Mouse (Mus musculus): ENCODE data around the gene Aqp5. TPM values are rescaled to one million over a fixed set of nuclear protein-coding genes. Genes with fewer than 3 reads are reported as not detected.
A peak's percentile ranks its signal among the peaks of the same experiment; 100 is the strongest.

Gene Aqp5
- polyA plus RNA-seq (2015; fragmentation: Nextera tagmentation; extraction: Ambion mirVana) = 0.72 and 1.9 TPM in 2 replicates

GRCm38 (mm10) chr15:99590429-99591084 is at the start of gene Aqp5:
Aqp5 (plus strand) TSS chr15:99590782.
- no peaks in the 10 kb centered on the region for H3K9me3 ChIP-seq (ENCODE audit: control insufficient read depth, low read length)
- peak; percentile 49 for DNase-seq (ENCODE audit: low spot score)
- H3K9ac ChIP-seq (ENCODE audit: low read length) = no peak within 1 kb of the TSS
- no peaks in the 10 kb centered on the region for H3K36me3 ChIP-seq (ENCODE audit: control insufficient read depth, insufficient read depth, low read length)
- H3K4me2 ChIP-seq (replicated peaks; ENCODE audit: low read depth) = peak within 1 kb of the TSS; percentile 52
- no peaks in the 10 kb centered on the region for H3K4me1 ChIP-seq (replicated peaks; ENCODE audit: control insufficient read depth, insufficient read depth)
- WGBS = 2% methylated on average over 47 of the region's 83 CpGs
- H3K27me3 ChIP-seq (ENCODE audit: control insufficient read depth, insufficient read depth, low read length) = peaks cover 34% of the 10 kb centered on the region
- TF ChIP-seq EP300 (optimal IDR thresholded peaks at IDR 0.05) = no peak
- no peak for TF ChIP-seq CTCF (IDR thresholded peaks at IDR 0.05; ENCODE audit: low read depth)
- peak; percentile 62; the same call in 1 of the 2 replicates for ATAC-seq (ENCODE audit: low FRiP score, low TSS enrichment)
- no peak within 1 kb of the TSS for H3K27ac ChIP-seq (replicated peaks)
- peak within 1 kb of the TSS; percentile 35 for H3K4me3 ChIP-seq (ENCODE audit: low read depth, low read length)

GRCm38 (mm10) chr15:99544047-99544446 is 46.5 kb upstream of the Aqp5 start:
- Histone ChIP-seq H3K27ac (replicated peaks) (no peak overlapping the region), H3K9me3 (ENCODE audit: control insufficient read depth, low read length) (no peaks in the 10 kb centered on the region), H3K4me2 (replicated peaks; ENCODE audit: low read depth) (no peak overlapping the region), H3K4me1 (replicated peaks; ENCODE audit: control insufficient read depth, insufficient read depth) (no peaks in the 10 kb centered on the region), H3K9ac (ENCODE audit: low read length) (no peak overlapping the region), H3K27me3 (ENCODE audit: control insufficient read depth, insufficient read depth, low read length) (no peaks in the 10 kb centered on the region), H3K4me3 (ENCODE audit: low read depth, low read length) (no peak overlapping the region), H3K36me3 (ENCODE audit: control insufficient read depth, insufficient read depth, low read length) (no peaks in the 10 kb centered on the region)
- no peak for TF ChIP-seq EP300 (optimal IDR thresholded peaks at IDR 0.05)
- TF ChIP-seq CTCF (IDR thresholded peaks at IDR 0.05; ENCODE audit: low read depth) = no peak
- ATAC-seq (ENCODE audit: low FRiP score, low TSS enrichment) (peak; percentile 68), DNase-seq (ENCODE audit: low spot score) (no peak)
- WGBS = 46% methylated on average over 7 of the region's 7 CpGs

- 65% methylated on average over 11 of the region's 11 CpGs for WGBS
- Histone ChIP-seq H3K9me3 (ENCODE audit: control insufficient read depth, low read length) (no peaks in the 10 kb centered on the region), H3K4me2 (replicated peaks; ENCODE audit: low read depth) (no peak overlapping the region), H3K36me3 (ENCODE audit: control insufficient read depth, insufficient read depth, low read length) (no peaks in the 10 kb centered on the region), H3K9ac (ENCODE audit: low read length) (no peak overlapping the region), H3K4me1 (replicated peaks; ENCODE audit: control insufficient read depth, insufficient read depth) (no peaks in the 10 kb centered on the region), H3K27ac (replicated peaks) (no peak overlapping the region), H3K27me3 (ENCODE audit: control insufficient read depth, insufficient read depth, low read length) (no peaks in the 10 kb centered on the region), H3K4me3 (ENCODE audit: low read depth, low read length) (no peak overlapping the region)
- no peak for TF ChIP-seq EP300 (optimal IDR thresholded peaks at IDR 0.05)
- no peak for TF ChIP-seq CTCF (IDR thresholded peaks at IDR 0.05; ENCODE audit: low read depth)
- DNase-seq (ENCODE audit: low spot score) (no peak), ATAC-seq (ENCODE audit: low FRiP score, low TSS enrichment) (peak; percentile 24; the same call in 1 of the 2 replicates)
Measured at GRCm38 (mm10) chr15:99546596-99546995, 44.0 kb upstream of the Aqp5 start.

DNA sequence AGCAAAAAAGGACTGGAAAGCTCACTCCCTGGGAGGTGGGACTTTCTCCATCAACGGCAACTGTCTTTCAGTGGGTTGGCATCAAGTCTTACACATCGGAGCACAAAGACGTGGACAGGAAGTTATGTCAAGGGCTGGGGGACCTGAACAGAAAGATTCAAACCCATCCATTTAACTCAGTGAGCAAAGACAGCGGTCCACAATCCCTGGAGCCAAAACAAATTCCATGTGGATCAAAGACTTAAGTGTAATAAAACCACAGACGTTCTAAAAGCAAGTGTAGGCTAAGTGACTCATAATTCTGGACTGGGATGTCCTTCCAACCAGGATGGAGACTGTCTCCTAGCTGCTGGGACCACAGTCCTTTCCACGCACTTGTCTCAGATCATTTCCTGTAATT is 42.9 kb upstream of the Aqp5 start:
- H3K4me3 ChIP-seq (ENCODE audit: low read depth, low read length) = no peak overlapping the region
- 58% methylated on average over 6 of the region's 6 CpGs for WGBS
- no peaks in the 10 kb centered on the region for H3K27me3 ChIP-seq (ENCODE audit: control insufficient read depth, insufficient read depth, low read length)
- H3K9ac ChIP-seq (ENCODE audit: low read length) = no peak overlapping the region
- TF ChIP-seq CTCF (IDR thresholded peaks at IDR 0.05; ENCODE audit: low read depth) = no peak
- TF ChIP-seq EP300 (optimal IDR thresholded peaks at IDR 0.05) = no peak
- ATAC-seq (ENCODE audit: low FRiP score, low TSS enrichment) (no peak), DNase-seq (ENCODE audit: low spot score) (no peak)
- H3K4me1 ChIP-seq (replicated peaks; ENCODE audit: control insufficient read depth, insufficient read depth) = no peaks in the 10 kb centered on the region
- no peak overlapping the region for H3K4me2 ChIP-seq (replicated peaks; ENCODE audit: low read depth)
- H3K9me3 ChIP-seq (ENCODE audit: control insufficient read depth, low read length) = no peaks in the 10 kb centered on the region
- H3K27ac ChIP-seq (replicated peaks) = no peak overlapping the region
- H3K36me3 ChIP-seq (ENCODE audit: control insufficient read depth, insufficient read depth, low read length) = no peaks in the 10 kb centered on the region

- no peaks in the 10 kb centered on the region for H3K9me3 ChIP-seq (ENCODE audit: control insufficient read depth, low read length)
- H3K36me3 ChIP-seq (ENCODE audit: control insufficient read depth, insufficient read depth, low read length) = no peaks in the 10 kb centered on the region
- H3K27me3 ChIP-seq (ENCODE audit: control insufficient read depth, insufficient read depth, low read length) = no peaks in the 10 kb centered on the region
- H3K27ac ChIP-seq (replicated peaks) = no peak overlapping the region
- ATAC-seq (ENCODE audit: low FRiP score, low TSS enrichment) (no peak), DNase-seq (ENCODE audit: low spot score) (no peak)
- H3K4me1 ChIP-seq (replicated peaks; ENCODE audit: control insufficient read depth, insufficient read depth) = no peaks in the 10 kb centered on the region
- H3K4me2 ChIP-seq (replicated peaks; ENCODE audit: low read depth) = no peak overlapping the region
- H3K4me3 ChIP-seq (ENCODE audit: low read depth, low read length) = no peak overlapping the region
- TF ChIP-seq CTCF (IDR thresholded peaks at IDR 0.05; ENCODE audit: low read depth) (no peak), EP300 (optimal IDR thresholded peaks at IDR 0.05) (no peak)
- 61% methylated on average over 2 of the region's 2 CpGs for WGBS
- no peak overlapping the region for H3K9ac ChIP-seq (ENCODE audit: low read length)
Measured at GRCm38 (mm10) chr15:99549901-99550300, 40.7 kb upstream of the Aqp5 start.

DNA sequence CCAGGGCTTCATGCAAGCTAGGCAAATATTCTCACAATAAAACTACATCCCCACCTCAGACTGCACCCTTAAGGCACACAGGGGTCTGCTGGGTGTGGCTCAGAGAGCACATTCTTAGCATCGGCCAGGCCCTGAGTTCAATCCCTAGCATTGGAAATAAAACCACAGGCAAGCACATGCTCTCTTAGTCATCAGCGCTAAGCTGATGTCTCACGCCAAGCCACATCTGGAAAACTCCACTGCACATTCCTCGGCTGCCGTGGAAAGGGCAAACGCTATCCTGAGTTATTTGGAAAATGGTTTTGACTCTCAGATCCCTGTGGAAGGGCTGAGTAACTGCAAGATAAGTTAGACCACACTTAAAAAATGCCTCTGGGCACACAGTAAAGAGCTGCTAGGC is 36.8 kb upstream of the Aqp5 start:
- DNase-seq (ENCODE audit: low spot score) (no peak), ATAC-seq (ENCODE audit: low FRiP score, low TSS enrichment) (peak; percentile 54; the same call in 1 of the 2 replicates)
- H3K36me3 ChIP-seq (ENCODE audit: control insufficient read depth, insufficient read depth, low read length) = no peaks in the 10 kb centered on the region
- 33% methylated on average over 6 of the region's 6 CpGs for WGBS
- H3K27ac ChIP-seq (replicated peaks) = no peak overlapping the region
- no peaks in the 10 kb centered on the region for H3K9me3 ChIP-seq (ENCODE audit: control insufficient read depth, low read length)
- no peak overlapping the region for H3K9ac ChIP-seq (ENCODE audit: low read length)
- H3K4me3 ChIP-seq (ENCODE audit: low read depth, low read length) = no peak overlapping the region
- no peaks in the 10 kb centered on the region for H3K4me1 ChIP-seq (replicated peaks; ENCODE audit: control insufficient read depth, insufficient read depth)
- no peak overlapping the region for H3K4me2 ChIP-seq (replicated peaks; ENCODE audit: low read depth)
- TF ChIP-seq EP300 (optimal IDR thresholded peaks at IDR 0.05) (no peak), CTCF (IDR thresholded peaks at IDR 0.05; ENCODE audit: low read depth) (no peak)
- no peaks in the 10 kb centered on the region for H3K27me3 ChIP-seq (ENCODE audit: control insufficient read depth, insufficient read depth, low read length)
